Mouse (Mus musculus): Measurements from ENCODE around the gene Adam22.
"Not testable (repeated sequence)": the region's sequence is repeated elsewhere in the genome, so short reads cannot be mapped to it uniquely, and the experiment has no call there.

Gene Adam22

DNA sequence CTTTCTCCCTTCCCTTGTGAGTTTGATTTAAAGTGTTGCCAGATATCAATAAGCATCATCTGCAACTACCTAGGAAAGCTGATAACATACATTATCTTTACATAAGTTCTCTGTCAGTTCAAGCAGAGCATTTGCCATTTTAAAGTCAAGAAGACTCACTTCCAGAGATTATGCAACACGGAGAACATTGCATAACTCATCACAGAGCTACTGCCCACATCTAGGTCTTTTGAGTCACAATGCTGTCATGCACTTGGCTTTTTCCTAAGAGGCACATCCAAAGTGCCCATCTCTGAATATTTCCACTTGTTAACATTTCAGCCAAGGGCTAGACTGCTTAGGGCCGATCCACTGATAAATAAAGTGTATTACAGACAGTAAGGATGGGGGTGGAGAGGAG, 55.6 kb downstream of the Adam22 start:
- DNase-seq, result no peak

DNA sequence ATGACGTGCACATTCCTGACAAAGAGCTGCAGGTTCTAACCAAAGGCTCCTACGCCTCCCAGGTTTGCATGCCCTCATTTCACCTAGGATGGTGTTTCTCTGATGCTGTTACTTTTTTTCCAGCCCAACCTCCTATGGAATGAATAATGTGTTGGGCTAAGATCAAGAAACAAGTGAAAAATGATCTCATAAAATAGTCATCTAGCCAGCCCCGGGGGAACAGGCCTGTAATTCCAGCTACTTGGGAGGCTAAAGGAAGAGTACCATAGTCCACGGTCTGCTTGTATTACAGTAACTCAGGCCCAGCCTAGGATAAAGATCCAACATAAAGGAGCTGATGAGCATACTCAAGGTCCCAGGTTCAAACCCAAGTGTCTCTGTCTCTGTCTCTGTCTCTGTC, 57.1 kb downstream of the Adam22 start:
- no peak for DNase-seq

DNA sequence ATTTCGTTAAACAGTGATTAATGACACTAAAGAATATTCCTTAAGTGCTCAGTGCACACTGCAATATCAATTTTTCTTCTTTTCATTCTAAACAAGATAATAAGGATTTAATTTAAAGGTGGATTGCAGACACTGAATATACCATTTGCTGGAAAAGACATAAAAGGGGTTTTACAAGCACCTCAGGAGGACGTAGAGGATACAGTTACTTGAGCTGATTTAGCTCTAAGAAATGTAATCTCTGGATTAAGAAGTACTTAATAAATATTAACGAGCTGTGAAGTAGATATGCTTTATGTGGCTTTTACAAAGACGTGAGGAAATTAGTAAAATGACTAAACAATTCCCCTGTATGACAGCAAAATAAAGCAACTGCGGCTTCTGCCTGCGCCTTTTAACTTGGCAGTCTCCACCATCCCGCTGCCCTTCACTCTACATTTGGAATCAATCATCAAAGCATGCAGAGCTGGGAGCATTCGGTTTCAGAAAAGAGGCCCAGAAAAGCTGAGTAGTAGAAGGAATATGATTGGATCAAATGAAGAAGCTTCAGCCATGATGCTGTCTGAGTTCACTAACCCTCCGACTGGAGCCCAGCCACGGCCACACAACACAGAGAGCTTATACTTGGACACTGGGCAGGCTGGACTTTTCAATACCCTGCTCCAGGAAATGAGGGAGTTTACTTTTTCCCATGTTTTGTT, 70.1 kb downstream of the Adam22 start:
- no peak for DNase-seq

DNA sequence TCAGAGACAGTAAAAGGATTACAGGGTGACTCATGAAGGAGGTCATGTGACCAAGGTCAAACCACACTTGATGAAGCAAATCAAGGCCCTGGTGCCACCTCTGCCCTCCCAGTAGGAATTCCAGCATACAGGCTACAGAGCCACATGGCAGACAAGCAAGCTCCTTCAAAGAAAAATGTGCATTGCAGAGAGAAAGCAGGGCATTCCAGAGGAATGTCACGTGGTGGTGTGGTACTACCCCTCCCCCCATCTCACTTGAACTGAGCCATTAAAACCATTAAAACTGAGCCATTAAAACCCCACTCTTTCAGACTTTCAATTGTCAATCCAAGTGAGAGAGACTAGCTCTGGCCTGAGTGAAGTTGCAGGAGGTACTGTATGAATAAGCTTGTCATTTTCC, 74.7 kb downstream of the Adam22 start:
- no peak for DNase-seq

DNA sequence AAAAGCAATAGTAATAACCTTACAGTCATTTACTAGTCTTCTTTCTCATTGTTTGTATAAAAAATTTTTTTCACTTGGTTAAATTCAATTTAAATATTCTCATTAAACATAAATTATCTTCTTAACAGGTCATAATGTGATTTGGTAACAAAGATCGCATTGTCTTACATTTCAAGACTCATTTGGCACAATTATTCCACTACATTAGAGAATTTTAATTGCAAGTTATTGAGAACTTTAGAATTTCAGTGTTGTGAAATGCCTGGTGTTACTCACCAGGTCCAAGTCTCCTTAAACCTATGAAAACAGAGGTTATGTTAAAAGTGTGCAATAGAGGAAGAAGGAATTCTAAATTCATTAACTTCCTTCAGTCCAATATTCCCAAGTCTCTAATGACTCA, 76.5 kb downstream of the Adam22 start:
- no peak for DNase-seq

DNA sequence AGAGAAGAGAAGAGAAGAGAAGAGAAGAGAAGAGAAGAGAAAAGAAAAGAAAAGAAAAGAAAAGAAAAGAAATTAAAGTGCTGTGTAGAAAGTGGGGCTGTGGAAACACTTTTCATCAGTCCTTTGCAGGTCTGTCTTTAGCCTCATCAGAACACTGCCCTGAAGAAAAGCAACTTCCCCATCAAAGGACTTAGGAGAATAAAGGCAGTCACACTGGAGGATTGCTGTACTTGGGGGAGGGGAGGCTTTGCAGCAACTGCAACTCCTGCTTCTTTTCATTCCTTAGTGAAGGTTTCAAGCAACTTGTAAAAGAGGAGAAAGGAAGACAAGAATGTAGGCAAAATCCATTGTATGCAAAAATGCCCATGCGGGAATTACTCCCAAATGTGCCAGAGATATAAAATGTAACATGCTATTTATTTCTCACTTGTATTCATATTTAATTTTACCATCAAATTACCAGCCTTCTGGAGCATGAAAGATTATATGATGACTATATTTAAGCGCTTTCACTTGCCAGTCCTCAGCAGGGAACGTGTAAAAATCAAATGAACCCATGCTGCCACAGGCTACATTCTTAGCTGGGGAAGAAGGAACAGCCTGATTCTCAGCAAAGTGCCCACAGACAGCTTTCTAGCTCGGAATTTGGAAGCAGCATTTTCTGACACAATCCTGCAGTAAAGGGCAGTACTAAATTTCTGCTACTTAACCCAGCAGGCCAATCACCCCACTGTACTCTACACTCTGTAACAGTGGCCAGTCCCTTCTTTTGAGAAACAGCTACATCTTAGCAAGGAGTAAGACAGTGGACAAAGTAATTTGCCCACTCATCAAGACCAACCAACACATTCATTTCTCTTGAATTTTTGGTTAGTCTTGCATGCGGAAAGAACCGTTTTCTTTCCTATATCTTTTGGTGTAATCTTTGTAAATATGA, 78.0 kb downstream of the Adam22 start:
- no peak for DNase-seq

DNA sequence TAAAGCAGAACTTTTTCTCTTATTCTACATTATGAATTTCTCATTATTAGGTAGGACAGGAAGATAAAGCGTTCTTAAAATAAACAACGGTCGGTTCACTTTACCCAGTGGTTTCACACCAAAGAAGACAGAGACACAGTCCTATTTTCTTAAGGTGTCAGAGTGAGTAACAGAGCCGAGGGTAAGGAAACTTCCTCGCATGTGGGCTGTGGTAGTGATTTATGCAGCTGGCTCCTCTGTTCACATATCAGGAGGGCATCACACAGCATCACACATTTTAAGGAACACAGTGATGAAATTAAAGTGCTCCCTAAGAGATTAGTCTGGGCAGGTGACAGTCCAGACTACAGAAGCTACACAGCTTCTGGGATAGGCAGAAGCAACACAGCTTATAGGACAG, 83.8 kb downstream of the Adam22 start:
- no peak for DNase-seq

DNA sequence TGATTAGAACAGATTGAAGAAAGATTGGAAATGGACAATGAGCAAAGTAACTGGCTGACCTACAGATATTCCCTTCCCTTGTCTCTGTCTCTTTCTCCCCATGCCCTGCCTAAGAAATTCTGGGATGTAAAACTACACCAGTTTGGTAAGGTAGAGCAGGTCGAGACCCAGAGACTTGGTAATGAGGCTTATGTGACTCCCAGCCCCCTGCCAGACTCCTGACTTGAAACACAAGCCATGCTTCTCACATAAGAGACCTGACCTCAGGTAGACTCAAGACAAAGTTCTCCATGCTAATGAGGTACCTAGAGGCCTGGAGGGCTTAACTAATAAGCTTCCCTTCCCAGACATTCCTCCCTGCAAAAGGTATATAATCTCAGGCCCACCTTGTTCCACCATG, 91.8 kb downstream of the Adam22 start:
- no peak for DNase-seq

DNA sequence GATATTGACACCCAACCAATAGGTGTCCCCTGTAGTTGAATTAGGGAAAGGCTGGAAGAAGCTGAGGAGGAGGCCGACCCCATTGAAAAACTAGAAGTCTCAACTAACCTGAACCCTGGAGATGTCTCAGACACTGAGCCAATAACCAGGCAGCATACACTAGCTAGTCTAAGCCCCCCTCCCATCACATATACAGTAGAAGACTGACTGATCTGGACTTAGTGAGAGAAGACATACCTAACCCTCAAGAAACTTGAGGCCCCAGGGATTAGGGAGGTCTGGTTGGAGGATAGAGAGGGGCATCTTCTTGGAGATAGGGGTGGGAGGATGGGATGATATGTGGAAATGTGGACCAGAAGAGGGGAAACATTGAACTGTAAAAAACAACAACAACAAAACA, 110.6 kb downstream of the Adam22 start:
- DNase-seq, result no peak

DNA sequence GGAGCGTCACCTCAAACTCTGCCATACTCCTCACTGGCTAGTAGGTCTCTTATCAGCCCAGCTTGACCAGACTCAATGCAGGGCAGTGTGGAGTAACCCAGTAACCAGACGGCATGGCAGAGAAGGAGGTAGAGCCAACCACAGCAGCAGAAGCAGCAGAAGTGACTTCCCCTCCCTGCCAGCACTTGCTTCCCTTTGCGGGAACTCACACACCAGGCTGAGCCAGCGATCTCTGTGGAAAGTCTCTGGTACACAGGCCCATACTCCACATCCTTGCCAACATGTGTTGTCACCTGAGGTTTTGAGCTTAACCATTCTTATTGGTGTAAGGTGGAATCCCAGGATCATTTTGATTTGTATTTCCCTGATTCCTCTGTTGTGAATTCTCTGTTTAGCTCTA, 111.5 kb downstream of the Adam22 start:
- no peak for DNase-seq

DNA sequence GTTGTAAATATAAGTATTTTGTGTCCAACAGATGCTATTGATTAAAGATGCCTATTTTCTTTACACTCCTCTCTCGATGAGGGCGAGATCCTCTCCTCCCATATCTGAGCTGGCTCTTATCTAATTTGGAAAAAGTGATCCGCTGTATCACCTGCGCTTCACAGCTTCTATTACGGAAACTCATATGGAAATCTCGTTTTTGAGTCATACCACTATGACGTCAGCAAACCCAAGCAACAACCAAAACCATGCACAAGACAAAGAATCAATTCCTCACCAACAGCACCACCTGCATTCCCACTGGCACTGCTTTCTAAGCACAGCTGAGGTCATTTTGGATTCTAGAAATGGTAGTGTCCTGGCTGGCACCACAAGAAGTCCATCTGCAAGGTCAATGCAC, 123.3 kb downstream of the Adam22 start:
- DNase-seq, result no peak

DNA sequence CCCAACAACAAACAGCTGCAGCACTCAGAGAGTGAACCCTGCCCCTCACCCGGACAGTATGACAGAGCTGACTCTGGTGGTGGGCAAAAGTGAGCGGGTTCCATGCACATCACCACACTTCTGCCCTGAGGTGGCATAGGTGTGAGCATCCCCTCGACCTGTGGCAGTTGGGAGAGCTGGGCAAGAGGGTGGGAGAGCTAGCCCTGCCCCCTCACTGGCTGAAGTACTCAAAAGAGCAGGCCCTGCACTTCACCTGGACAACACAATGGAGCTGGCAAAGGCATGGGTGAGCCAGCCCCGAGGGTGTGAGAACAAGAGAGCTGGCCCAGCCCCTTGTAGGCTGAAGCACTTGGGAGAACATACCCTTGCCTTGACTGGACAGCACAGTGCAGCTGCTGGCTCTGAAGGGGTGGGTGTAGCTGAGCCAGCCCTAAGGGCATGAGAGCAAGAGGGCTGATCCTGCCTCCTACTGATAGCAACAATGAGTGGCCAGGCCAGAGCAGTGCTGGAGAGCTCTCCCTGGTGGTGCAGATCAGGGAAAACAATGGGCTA, 124.8 kb downstream of the Adam22 start:
- DNase-seq, result no peak

DNA sequence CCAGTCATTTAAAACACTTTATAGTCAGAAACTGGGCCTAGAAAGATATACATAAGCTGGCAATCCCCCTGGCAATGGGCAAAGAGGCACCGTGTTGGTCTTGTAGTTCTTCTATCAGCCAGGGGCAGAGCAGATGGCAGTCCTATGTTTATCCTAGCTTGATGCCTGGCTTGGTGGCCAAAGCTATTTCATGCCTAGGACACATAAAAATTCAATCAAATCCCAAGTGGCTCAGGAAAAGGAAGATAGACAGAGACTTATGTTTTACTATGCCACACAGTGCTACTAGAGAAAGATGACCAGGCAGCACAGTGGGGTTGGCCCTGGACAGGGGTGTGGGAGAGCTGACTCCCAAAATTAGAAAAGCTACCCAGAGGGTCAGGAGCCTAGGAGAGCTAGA, 125.3 kb downstream of the Adam22 start:
- no peak for DNase-seq

DNA sequence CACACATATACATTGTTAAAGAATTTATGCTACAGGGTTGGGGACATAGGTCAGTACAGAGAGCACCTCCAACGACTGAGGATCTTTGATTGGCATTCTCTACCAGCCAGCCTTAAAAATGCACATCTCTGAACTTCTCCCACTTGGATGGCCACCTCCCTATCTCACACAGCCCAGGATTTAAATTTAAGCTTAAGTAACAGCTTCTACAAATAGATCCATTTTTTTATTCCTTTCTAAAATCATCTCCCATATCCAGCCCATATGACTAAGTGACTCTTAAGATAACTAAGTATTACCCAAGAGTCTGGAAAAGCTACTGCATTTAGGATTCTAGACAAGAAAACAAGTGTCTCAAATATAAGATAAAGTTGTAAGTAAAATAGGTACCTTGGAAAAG, 140.9 kb downstream of the Adam22 start:
- DNase-seq, result no peak

DNA sequence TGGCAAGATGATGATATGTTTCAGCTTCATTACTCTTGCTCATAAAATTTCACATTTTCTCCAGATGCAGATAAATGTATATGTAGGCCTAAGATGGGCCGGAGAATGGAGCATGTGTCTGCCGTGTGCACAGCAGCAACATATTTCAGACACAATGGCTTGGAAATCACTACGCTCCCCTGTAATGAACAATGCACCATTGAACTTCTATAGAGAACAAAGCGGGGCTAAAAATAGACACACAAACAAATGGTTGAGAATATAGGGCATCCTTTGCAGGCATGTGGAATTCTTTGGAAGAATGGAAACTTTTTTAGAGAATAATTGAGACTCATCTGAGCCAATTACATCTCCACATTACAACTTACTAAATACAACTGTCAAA, 143.6 kb downstream of the Adam22 start:
- DNase-seq, result no peak

DNA sequence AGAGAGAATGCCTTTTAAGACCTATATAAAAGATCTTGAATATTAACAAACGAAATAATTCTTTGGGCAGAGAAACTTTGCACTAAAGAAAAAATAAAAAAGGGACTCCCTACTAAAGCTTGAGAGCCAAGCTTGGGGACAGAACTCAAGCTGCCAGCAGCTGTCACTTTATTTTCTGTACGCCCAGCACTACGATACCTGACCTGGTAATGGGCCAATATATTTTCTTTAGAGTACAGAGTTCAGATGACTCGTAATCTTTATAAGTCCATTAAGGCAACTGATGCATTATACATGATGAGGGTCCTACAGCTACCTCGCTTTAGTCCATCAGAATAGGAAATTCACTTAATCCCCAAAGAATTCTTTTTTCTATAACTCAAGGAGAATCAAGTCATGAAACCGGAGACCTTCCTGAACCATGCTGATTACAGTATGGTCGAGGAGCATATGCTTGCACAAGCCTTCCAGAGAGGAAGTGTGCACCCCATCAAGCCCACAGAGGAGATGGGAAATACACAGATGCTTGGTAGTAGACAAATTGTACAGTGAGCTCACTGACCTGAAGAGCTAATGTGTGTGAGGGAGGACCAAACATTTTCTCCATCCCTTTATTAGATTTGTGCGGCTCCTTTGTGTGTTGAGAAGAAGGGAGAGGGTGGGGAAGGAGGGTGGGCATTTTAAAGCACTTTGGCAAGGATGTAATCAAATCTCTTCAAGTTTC, 144.2 kb downstream of the Adam22 start:
- no peak for DNase-seq

DNA sequence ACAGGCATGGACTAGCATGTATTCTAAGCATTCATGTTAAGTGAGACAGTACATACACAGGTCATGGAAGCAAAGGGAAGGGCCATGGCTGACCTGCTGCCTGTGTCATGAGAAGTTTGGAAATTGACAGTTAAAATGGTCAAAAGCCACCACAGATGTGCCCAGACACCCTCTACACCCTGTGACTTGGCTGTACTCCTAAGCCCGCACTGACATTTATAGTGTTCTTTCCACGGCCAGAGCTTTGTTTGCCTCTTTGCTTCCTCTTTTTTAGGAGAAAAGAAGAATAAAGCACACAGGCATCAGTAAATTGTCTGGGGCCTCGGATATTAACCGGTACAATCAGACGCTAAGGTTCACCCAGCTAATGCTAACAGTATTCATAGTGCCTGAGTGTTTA, 146.3 kb downstream of the Adam22 start:
- no peak for DNase-seq

DNA sequence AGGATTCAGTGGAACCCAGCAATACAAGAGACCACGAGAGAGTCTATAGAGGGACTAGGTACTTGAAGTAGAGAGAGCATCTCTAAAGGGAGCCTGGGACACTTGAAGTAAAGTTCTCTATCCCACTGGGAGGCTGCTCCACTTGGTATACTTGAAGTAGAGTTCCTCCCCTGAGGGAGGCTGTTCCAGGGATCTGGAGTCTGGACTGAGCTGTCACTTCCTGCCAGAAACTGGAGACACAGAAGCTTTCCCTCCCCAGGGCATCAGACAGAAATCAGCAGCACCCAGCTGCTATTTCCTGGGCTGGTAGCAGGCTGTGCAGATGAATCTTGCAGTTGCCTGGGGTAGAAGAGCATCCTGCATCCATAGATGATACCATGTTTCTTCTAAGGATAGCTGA, 152.1 kb downstream of the Adam22 start:
- no peak for DNase-seq

DNA sequence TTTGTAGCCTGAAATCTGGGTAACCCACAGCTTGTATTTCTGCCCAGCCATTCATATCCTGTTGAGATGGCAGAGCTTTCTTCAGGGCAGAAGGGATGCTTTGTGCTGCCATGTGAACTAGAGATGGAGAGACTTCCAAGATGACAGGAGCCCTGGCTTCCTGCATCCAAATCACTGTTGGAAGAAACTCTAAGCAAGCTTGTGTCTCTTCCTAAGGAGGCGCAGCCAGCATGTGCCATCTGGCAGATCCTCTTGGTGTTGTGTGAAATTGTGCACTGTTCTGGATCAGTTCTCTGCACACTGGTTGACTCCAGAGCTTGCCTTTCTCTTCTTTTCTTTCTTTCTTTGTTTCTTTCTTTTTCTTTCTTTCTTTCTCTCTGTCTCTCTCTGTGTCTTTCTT, 183.0 kb downstream of the Adam22 start:
- DNase-seq, result not testable (repeated sequence)

DNA sequence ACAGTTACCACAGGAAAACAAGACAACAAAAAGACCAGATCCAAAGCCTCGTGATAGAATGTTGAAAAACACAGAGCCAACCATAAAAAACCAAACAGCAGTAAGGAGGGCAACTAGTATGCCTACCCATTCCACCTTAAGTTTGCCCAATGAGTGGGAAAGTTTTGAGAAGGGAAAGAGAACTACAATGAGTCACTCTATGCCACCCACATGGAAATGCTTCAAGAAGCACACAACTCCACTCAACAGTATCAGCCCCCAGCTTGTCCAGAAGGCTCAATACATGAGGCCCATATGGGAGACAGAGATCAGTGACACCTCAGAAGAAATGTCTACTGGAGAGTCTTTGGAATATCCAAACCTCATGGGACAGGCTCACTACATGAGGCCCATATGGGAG, 187.3 kb downstream of the Adam22 start:
- no peak for DNase-seq

DNA sequence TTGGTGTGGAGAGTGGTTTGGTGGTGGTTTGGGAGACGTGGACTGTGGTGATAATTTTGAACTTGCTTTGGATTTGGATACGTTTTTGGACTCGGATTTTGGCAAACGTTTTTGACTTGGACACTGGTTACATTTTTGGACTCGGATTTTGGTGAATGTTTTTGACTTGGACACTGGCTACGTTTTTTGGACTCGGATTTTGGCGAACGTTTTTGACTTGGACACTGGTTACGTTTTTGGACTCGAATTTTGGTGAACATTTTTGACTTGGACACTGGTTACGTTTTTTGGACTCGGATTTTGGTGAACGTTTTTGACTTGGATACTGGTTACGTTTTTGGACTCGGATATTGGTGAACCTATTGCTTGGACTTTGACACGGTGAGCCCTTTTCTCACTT, 189.8 kb downstream of the Adam22 start:
- no peak for DNase-seq

DNA sequence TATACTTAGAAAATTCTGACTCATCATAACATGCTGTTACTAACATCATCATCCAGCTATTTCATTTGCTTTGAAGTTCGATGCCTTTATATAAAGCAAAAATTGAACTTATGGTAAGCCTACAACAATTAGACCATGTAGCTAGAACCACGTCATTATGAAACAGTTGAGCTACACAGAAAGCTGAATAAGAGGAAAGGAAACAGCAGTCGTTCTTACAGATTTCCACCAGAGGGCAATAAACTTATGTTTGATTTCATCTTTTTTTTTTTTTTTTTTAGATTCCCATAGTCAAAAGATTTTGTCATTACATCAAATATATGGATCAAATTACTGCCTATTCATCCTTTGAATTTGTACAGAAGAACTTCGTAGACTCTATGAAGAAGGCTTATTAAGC, 203.2 kb downstream of the Adam22 start:
- DNase-seq, result no peak

DNA sequence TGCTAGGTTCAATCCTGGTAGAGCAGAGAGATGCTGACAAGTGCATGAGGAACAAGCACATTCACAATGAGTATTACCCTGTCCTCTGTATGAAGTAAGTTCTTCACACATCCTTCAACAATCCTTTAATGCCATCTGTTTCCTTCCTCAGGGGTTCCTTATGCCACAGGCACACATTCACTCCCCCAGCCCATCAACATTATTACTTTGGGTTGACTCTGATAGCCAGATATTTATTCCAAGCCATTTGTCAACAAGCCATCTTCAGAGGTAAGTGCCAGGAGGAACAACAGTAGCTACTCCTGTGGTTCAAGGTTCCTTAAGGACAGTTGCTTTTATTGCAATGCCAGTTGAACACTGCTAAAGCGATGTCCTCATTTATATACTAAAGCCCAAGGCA, 216.3 kb downstream of the Adam22 start:
- DNase-seq, result no peak

DNA sequence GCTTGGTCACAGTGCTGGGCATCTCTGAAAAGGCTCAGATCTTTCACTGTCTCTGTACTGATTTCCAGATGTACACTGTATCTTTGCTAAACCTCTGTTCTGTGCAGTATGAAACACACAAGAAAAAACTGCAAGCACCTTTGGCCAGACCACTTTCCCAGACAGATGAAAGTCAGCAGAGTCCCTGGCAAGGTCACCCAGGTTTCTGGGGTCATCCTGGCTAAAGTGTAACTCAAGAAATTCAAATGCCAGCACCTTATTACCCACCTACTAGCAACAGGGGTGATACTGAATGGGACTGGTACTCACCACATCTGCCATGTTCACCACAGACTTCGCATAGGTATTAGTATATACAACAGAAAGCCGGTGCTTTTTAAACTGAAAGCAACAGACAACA, 221.8 kb downstream of the Adam22 start:
- DNase-seq, result no peak
